Mouse (Mus musculus): ENCODE measurements around the gene Rhox1.
A peak's percentile ranks its signal among the peaks of the same experiment; 100 is the strongest.
"Not testable (repeated sequence)": the region's sequence is repeated elsewhere in the genome, so short reads cannot be mapped to it uniquely, and the experiment has no call there.

Rhox1 gene

DNA sequence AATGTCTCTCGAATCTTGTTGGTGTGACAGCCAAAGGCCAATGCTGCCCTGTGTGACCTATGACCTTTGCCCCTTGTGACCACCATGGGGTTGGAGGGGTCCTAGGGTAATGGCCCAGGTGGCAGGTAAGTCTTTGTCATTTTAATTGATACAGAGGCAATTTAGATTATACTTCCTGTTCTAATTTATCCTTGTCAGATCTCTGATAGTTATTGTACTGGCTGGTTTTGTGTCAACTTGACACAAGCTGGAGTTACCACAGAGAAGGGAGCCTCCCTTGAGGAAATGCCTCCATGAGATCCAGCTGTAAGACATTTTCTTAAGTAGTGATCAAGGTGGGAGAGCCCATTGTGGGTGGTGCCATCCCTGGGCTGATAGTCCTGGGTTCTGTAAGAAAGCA, at the start of gene Rhox1:
Gene Rhox1 (minus strand): TSS at position 101 of the 400 bp plus-strand sequence.
- DNase-seq: not testable (repeated sequence)

DNA sequence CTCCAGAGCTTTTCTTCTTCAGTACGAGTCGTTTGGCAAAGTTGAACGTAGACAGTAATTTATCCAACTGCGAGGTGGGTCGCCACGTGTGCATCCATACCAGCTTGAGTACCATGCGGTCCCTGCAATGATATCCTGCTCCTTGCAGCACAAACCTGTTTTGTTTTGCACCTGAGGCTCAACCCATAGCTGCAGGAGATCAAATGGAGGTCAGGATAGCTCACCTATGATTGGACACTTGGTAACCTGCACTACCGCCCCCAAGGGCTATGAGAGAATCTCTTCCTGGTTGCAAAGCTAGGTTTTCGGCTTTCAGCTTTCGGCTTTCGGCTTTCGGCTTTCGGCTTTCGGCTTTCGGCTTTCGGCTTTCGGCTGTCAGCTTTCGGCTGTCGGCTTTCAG, 43.0 kb upstream of the Rhox1 start, which contains the start of gene Rhox4a:
Gene Rhox4a (plus strand): TSS at position 301 of the 400 bp plus-strand sequence.
- not testable (repeated sequence) for DNase-seq

- DNase-seq: not testable (repeated sequence)
Observed at GRCm38 (mm10) chrX:37249619-37250018, 27.6 kb upstream of the Rhox1 start, which contains the start of gene Rhox3a. TSS of gene Rhox3a (plus strand) at chrX:37249919.

DNA sequence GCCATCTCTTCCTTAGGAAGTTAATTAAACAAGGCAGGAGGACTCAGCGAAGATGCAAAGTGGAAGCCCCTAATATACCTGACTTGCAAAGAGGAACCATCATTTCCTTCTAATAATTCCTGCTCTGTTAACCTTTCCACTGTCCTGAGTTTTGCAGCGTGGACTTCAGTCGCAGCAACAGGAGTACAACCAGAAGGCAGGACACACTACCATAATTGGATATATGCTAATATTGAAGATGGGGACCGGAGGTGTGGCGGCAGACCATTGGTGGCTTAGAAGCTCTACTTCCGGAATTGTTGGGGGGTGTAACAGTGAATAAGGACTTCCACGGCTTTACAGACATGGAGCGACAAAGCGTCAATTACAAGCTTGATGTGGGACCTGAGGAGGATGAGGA, 22.6 kb upstream of the Rhox1 start, which contains the start of gene Rhox2a:
Gene Rhox2a (plus strand): TSS at position 301 of the 400 bp plus-strand sequence.
- not testable (repeated sequence) for DNase-seq

DNA sequence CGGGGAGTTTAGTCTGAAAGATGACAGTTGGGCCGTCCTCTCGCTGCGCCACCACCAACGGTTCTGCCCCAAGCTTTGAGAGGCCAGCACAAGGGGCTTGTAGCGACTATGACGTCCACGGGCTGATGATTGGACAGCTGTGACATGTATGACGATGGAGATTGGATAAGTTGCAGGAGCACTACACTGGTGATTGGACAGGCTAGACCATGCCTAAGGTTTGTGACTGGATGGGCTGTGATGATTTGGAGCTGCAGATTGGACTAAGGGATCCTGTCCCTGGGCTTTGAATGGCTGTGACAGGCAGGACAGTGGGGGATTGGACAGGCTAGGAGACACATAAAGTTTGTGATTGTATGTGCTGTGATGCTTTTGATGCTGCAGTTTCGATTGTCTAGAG, 11.1 kb downstream of the Rhox1 start, which contains the start of gene Gm9:
Gene Gm9 (minus strand): TSS at position 101 of the 400 bp plus-strand sequence.
- no peak for DNase-seq

DNA sequence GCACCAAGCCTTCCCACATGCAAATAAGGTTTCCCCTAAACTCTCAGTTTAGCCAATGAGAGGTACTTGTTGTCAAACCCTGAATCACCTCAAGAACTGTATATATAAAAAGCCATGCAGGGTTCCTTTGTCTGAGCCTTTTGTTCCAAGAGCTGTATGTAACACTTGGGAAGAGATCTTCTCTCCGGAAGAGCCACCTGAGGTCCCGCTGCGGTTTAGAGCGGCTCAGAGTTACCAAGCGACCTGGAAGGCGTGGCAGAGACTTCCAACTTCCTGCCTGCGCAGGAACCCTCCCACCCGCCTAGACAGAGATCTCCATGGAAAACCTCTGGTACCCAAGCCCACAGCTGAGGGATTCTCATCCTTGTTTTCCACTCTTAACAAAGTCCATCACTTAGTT, 23.4 kb downstream of the Rhox1 start:
- no peak for DNase-seq

GRCm38 (mm10) chrX:37191744-37192379, 30.2 kb downstream of the Rhox1 start:
- DNase-seq: peak in 1 of 2 experiments; percentile 2

DNA sequence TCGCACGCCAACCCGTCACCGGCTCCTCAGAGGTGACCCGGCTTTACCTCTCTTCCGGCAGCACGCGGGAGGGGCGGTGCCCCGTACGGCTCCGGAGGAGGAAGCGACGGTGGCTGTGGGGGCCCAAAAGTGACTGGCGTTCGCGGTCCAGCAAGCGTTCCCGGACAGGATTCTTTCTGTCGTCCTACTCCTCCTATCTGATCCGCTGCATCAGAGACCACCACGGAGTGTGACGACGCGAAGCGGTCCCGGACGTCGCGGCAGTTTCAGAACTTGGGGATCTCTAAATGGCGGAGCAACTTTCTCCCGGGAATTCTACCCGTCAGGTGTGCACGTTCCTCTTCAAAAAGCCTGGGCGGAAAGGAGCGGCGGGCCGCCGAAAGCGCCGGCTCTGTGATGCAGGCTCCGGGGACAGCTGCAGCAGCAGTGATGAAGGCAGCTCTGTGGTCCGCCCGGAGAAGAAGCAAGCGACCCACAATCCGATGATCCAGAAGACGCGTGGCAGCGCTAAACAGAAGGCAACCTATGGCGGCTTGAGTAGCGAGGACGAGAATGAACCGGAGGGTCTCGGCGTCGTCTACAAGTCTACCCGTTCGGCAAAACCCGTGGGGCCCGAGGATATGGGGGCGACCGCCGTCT, 30.8 kb downstream of the Rhox1 start, which contains the start of the genes Ndufa1 and Rnf113a1:
Gene Ndufa1 (minus strand): TSS at position 59 of the 639 bp plus-strand sequence.
Gene Rnf113a1 (plus strand): TSS at position 141 of the 639 bp plus-strand sequence.
- peak; percentile 81 to 83 for DNase-seq

DNA sequence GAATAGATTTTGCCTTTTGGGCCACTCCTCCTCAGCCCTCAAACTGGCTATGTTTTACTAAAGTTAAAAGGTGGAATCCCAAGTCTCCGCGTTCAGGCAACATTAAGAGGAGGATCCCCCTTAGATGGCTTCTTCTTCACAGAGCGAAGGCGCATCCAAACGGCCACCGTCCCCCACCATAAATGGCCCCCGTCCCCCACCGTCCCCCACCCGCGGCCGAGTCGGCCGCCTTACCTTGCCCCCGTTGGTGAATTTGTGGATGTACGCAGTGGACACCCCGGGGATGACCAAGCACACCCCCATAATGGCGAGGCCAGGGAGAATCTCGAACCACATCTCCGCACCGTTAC, 31.3 kb downstream of the Rhox1 start:
- DNase-seq: no peak

DNA sequence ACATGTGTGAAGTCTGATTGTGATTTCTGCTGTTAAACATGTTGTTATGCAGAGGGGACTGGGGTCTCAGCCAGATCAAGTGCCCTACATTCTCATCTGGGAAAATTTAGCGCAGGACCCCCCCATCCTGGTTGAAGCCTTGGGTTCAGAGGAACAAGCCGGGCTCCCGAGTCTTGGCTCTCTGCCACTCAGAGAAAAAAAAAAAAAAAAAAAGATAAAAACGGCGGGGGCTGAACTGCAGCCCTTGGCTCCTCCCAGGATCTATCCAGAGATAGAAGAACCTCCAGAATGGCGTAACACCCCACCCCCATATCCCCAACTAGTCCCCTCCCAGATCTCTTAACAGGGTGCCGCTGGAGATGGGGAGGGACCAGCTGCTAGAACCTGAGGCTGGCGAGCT, 37.7 kb downstream of the Rhox1 start:
- DNase-seq: not testable (repeated sequence)

DNA sequence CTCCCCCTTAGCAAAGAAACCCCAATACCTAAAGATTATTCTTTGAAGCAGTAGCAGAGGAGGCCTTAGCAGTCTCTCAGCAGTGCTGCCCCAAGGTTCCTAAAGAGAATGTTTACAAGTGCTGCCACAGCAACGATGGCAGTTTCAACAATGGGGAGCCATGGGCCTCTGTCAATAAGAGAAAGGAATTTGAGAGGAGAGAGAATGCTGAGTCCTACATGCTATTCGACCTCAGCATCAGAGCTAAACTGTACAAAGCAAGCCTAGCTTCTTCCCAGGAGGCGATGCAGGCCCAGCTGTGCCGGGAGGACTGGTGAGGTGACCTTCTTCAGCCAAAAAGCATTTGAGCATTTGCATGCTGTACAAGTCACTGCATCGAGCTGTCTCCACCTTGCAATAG, 53.3 kb downstream of the Rhox1 start, which contains the start of gene Akap14:
Gene Akap14 (minus strand): TSS at position 101 of the 400 bp plus-strand sequence.
- DNase-seq: no peak

- peak; percentile 61 to 62 for DNase-seq
Observed at GRCm38 (mm10) chrX:37167085-37167484, 55.0 kb downstream of the Rhox1 start.
